Mouse (Mus musculus): ENCODE measurements around the gene Pcx. TPM values are rescaled to one million over a fixed set of nuclear protein-coding genes. Genes with fewer than 3 reads are reported as not detected.

Pcx gene
- polyA plus RNA-seq, 1 experiment from 2014 or later, result 9.7 TPM

DNA sequence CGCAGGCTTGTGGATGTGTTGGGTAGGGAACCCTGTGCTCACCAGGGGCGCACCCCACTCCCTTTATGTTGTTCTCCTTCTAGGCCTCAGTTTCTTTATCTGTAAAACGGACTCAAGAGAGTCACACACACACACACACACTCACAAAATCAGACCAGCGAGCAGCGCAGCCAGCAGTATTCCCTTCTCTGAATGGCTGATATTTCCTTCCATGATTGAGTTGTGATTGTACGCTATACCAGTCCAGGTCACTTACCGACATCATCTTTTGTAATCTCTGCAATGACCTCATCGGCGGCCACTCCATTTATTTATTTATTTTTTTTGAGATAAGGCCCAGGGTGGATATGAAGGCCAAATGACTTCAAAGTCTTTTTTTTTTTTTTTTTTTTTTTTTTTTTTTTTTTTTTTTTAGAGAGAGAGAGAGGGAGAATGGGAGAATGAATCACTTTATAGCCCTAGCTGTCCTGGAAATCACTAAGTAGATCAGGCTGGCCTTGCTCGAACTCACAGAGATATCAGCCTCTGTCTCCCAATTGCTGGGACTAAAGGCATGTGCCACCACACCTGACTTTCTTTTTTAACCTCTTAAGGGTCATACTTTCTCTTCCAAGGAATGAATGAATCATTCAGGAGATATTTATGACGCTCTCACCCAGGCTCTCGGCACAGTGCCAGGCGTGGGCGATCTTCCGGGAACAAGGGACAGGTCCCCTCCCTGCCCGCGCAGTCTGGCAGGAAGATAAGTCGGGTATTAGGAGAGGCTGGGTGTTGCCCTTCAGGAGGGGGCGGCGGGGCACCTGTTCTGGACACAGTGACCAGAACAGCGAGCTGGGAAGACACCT is 32.7 kb upstream of the Pcx start, which contains the start of gene Syt12:
TSS of gene Syt12 (minus strand) at position 103 of the 845 bp plus-strand sequence.
- Histone ChIP-seq H3K36me3 (ENCODE audit: control insufficient read depth, insufficient read depth, low read length) (no peaks in the 10 kb centered on the region), H3K27ac (ENCODE audit: low read depth) (no peak within 1 kb of the TSS), H3K27me3 (replicated peaks; ENCODE audit: control insufficient read depth, insufficient read depth, low read length) (peaks cover 42% of the 10 kb centered on the region), H3K4me2 (ENCODE audit: low read length) (peak within 1 kb of the TSS; percentile 99), H3K4me1 (replicated peaks; ENCODE audit: control insufficient read depth, insufficient read depth, low read length) (0 out of 2 replicates have a peak, but pooled peaks cover 4% of the 10 kb centered on the region), H3K4me3 (ENCODE audit: low read depth, low read length) (peak within 1 kb of the TSS; percentile 47), H3K9ac (ENCODE audit: low read length) (peak within 1 kb of the TSS; percentile 38), H3K9me3 (ENCODE audit: control insufficient read depth, low read length) (no peaks in the 10 kb centered on the region)
- WGBS, result 19% methylated on average over 21 of the region's 21 CpGs
- ATAC-seq (replicated peaks; ENCODE audit: low FRiP score, low TSS enrichment, low read depth) (peak; percentile 48), DNase-seq (ENCODE audit: low spot score) (peak; percentile 86)

DNA sequence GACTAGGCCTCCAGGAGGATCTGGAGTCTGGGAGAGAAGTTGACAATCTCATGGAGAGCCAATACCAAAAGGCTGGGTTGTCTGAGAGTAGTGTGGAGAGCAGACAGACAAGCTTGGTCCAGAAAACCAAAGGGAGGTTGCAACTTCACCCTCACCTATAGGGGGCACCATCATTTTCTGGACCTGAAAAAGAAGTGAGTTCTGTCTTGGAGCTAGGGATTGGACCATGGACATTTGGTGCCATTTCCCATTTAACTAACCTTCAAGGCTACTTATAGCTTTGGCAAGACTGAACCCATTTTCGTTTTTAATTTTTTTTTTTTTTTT is 32.1 kb upstream of the Pcx start:
- Histone ChIP-seq H3K9ac (ENCODE audit: low read length) (no peak overlapping the region), H3K4me3 (ENCODE audit: low read depth, low read length) (no peak overlapping the region), H3K27ac (ENCODE audit: low read depth) (no peak overlapping the region), H3K36me3 (ENCODE audit: control insufficient read depth, insufficient read depth, low read length) (no peaks in the 10 kb centered on the region), H3K9me3 (ENCODE audit: control insufficient read depth, low read length) (no peaks in the 10 kb centered on the region), H3K27me3 (replicated peaks; ENCODE audit: control insufficient read depth, insufficient read depth, low read length) (peaks cover 42% of the 10 kb centered on the region), H3K4me1 (replicated peaks; ENCODE audit: control insufficient read depth, insufficient read depth, low read length) (0 out of 2 replicates have a peak, but pooled peaks cover 4% of the 10 kb centered on the region), H3K4me2 (ENCODE audit: low read length) (no peak overlapping the region)
- 33% methylated on average over 1 of the region's 1 CpGs for WGBS
- ATAC-seq (replicated peaks; ENCODE audit: low FRiP score, low TSS enrichment, low read depth) (0 out of 2 replicates have a peak, but pooled peaks have one; percentile 18), DNase-seq (ENCODE audit: low spot score) (no peak)

DNA sequence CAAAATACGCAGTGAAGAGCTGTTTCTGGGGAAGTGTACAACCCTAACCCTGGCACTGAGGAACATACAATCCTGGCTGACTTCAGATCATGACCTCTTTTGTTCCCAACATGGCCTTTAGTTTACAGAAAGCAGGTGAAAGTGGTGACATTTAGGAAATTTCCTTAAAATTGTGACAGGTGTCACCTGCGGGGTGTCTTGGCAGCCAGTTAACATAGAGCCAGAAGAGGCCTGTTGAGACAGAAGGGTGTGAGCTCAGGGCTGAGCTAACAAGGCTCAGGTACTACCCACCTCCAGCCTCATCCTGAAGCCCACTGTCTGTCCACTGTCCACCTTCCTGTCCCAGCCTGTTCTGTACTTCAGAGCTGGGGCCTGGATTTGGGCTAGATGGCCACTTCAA is 30.2 kb upstream of the Pcx start:
- 87% methylated on average over 2 of the region's 2 CpGs for WGBS
- H3K9ac ChIP-seq (ENCODE audit: low read length), result no peak overlapping the region

DNA sequence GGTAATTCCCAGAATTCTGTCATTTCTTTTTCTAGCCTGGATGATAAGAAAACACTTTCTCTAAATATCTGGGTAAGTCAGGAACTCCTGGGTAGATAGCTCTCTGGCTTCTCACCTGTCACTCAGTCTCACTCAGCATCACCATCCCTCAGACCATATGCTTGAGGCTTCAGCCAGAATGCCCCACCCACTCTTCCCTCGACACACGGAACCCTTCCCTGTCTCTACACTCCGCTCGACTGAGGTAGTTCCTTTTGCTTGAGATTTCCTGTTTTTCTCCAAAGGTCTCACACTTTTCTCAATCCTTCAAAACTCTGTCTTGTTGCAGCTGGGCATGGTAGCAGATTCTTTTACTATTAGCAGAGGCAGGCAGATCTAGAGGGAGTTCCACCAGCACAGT is 28.9 kb upstream of the Pcx start:
- no peak for DNase-seq (ENCODE audit: low spot score)

More for the DNA sequence above, 30.2 kb upstream of the Pcx start:
- Histone ChIP-seq H3K4me3 (ENCODE audit: low read depth, low read length) (no peak overlapping the region), H3K4me1 (replicated peaks; ENCODE audit: control insufficient read depth, insufficient read depth, low read length) (peaks cover 4% of the 10 kb centered on the region; the same call in 1 of the 2 replicates), H3K27ac (ENCODE audit: low read depth) (no peak overlapping the region), H3K4me2 (ENCODE audit: low read length) (no peak overlapping the region), H3K27me3 (replicated peaks; ENCODE audit: control insufficient read depth, insufficient read depth, low read length) (peaks cover 35% of the 10 kb centered on the region), H3K9me3 (ENCODE audit: control insufficient read depth, low read length) (no peaks in the 10 kb centered on the region), H3K36me3 (ENCODE audit: control insufficient read depth, insufficient read depth, low read length) (no peaks in the 10 kb centered on the region)
- no peak for ATAC-seq (replicated peaks; ENCODE audit: low FRiP score, low TSS enrichment, low read depth)
- DNase-seq (ENCODE audit: low spot score), result no peak

DNA sequence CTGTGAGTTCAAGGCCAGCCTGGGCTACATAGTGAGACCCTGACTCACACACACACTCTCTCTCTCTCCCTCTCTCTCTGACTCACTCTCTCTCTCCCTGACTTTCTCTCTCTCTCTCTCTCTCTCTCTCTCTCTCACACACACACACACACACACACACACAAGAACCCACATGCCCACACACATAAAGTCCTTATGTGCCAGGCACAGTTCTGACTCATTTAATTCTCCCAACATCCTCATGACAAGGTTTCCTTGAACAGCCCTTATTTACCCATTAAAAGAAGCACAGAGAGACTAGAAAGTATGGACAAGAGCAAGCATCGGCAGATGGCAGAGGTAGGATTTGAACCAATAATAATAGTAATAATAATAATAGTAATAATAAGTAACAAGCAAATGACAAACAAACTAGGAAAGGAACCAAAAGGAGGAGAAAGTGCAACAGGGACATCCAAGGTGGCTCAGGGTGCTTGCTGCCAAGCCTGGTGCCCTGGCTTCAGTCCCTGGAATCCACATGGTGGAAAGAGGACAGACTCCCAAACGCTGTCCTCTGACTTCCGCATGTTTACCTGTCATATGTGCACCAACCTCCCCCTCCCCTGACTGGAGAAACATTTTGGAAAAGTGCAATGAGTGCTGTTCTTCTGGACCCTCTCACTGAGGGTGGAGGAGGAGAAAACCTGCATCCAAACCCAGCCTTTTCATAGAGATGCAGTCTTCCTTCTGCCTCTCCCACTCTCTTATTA is 28.0 kb upstream of the Pcx start:
- Histone ChIP-seq H3K4me3 (ENCODE audit: low read depth, low read length) (no peak overlapping the region), H3K36me3 (ENCODE audit: control insufficient read depth, insufficient read depth, low read length) (no peaks in the 10 kb centered on the region), H3K4me1 (replicated peaks; ENCODE audit: control insufficient read depth, insufficient read depth, low read length) (peaks cover 2% of the 10 kb centered on the region; the same call in 1 of the 2 replicates), H3K9ac (ENCODE audit: low read length) (no peak overlapping the region), H3K27me3 (replicated peaks; ENCODE audit: control insufficient read depth, insufficient read depth, low read length) (peaks cover 12% of the 10 kb centered on the region), H3K4me2 (ENCODE audit: low read length) (no peak overlapping the region), H3K27ac (ENCODE audit: low read depth) (no peak overlapping the region), H3K9me3 (ENCODE audit: control insufficient read depth, low read length) (no peaks in the 10 kb centered on the region)
- DNase-seq (ENCODE audit: low spot score) (no peak), ATAC-seq (replicated peaks; ENCODE audit: low FRiP score, low TSS enrichment, low read depth) (no peak)
- 83% methylated on average over 3 of the region's 3 CpGs for WGBS

More for the DNA sequence above, 28.9 kb upstream of the Pcx start:
- peaks cover 22% of the 10 kb centered on the region for H3K27me3 ChIP-seq (replicated peaks; ENCODE audit: control insufficient read depth, insufficient read depth, low read length)
- H3K4me3 ChIP-seq (ENCODE audit: low read depth, low read length), result no peak overlapping the region
- WGBS, result 41% methylated on average over 4 of the region's 4 CpGs
- H3K9ac ChIP-seq (ENCODE audit: low read length), result no peak overlapping the region
- peaks cover 4% of the 10 kb centered on the region; the same call in 1 of the 2 replicates for H3K4me1 ChIP-seq (replicated peaks; ENCODE audit: control insufficient read depth, insufficient read depth, low read length)
- H3K9me3 ChIP-seq (ENCODE audit: control insufficient read depth, low read length), result no peaks in the 10 kb centered on the region
- no peaks in the 10 kb centered on the region for H3K36me3 ChIP-seq (ENCODE audit: control insufficient read depth, insufficient read depth, low read length)
- H3K4me2 ChIP-seq (ENCODE audit: low read length), result no peak overlapping the region
- no peak for ATAC-seq (replicated peaks; ENCODE audit: low FRiP score, low TSS enrichment, low read depth)
- H3K27ac ChIP-seq (ENCODE audit: low read depth), result no peak overlapping the region

DNA sequence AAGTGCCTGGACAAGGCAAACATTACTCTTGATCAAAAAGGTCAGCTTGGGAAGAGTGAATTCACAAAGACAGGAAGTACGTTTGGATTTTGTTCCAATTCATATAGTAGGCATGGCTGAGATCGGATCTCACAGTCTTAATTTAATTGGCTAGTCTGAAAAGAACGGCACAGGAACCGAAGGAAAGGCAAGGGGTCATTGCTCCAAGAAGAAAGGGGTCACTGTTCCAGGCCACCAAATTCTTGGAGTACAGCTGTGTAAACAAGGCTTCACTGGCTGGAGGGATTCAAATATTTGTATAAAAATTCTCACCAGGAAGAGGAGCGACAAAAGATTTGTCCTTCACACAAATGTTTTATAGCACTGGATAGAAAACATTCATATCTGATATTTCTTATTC is 25.3 kb upstream of the Pcx start:
- ATAC-seq (replicated peaks; ENCODE audit: low FRiP score, low TSS enrichment, low read depth) (no peak), DNase-seq (ENCODE audit: low spot score) (no peak)
- no peak overlapping the region for H3K4me3 ChIP-seq (ENCODE audit: low read depth, low read length)
- H3K4me1 ChIP-seq (replicated peaks; ENCODE audit: control insufficient read depth, insufficient read depth, low read length), result no peaks in the 10 kb centered on the region; the same call in 1 of the 2 replicates
- H3K27ac ChIP-seq (ENCODE audit: low read depth), result no peak overlapping the region
- H3K36me3 ChIP-seq (ENCODE audit: control insufficient read depth, insufficient read depth, low read length), result no peaks in the 10 kb centered on the region
- H3K9me3 ChIP-seq (ENCODE audit: control insufficient read depth, low read length), result no peaks in the 10 kb centered on the region
- 23% methylated on average over 5 of the region's 5 CpGs for WGBS
- no peak overlapping the region for H3K4me2 ChIP-seq (ENCODE audit: low read length)
- H3K27me3 ChIP-seq (replicated peaks; ENCODE audit: control insufficient read depth, insufficient read depth, low read length), result no peaks in the 10 kb centered on the region
- H3K9ac ChIP-seq (ENCODE audit: low read length), result no peak overlapping the region

DNA sequence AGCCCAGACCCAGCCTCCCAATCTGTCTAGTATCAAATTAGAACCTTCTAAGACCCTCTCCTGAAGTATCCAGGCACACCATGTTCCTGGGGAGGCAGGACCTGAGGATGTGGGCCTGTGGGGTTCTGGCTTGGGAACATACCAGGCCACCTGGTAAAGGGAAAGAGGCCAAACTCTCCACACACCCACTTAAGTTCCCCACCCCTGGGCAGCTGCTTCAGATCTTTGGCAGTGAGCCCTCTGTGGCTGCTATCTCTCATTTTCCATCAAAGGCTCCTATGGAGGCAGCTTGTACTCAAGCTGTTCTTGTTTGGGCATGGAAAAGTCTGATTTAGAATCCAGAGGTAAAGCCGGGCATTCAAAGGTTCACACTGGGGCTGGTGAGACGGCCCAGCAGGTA is 22.4 kb upstream of the Pcx start:
- H3K27me3 ChIP-seq (replicated peaks; ENCODE audit: control insufficient read depth, insufficient read depth, low read length), result no peaks in the 10 kb centered on the region
- H3K9ac ChIP-seq (ENCODE audit: low read length), result no peak overlapping the region
- H3K4me1 ChIP-seq (replicated peaks; ENCODE audit: control insufficient read depth, insufficient read depth, low read length), result no peaks in the 10 kb centered on the region; the same call in 1 of the 2 replicates
- no peak overlapping the region for H3K27ac ChIP-seq (ENCODE audit: low read depth)
- H3K9me3 ChIP-seq (ENCODE audit: control insufficient read depth, low read length), result no peaks in the 10 kb centered on the region
- 81% methylated on average over 2 of the region's 2 CpGs for WGBS
- no peak overlapping the region for H3K4me2 ChIP-seq (ENCODE audit: low read length)
- H3K36me3 ChIP-seq (ENCODE audit: control insufficient read depth, insufficient read depth, low read length), result no peaks in the 10 kb centered on the region
- ATAC-seq (replicated peaks; ENCODE audit: low FRiP score, low TSS enrichment, low read depth) (no peak), DNase-seq (ENCODE audit: low spot score) (no peak)
- no peak overlapping the region for H3K4me3 ChIP-seq (ENCODE audit: low read depth, low read length)

DNA sequence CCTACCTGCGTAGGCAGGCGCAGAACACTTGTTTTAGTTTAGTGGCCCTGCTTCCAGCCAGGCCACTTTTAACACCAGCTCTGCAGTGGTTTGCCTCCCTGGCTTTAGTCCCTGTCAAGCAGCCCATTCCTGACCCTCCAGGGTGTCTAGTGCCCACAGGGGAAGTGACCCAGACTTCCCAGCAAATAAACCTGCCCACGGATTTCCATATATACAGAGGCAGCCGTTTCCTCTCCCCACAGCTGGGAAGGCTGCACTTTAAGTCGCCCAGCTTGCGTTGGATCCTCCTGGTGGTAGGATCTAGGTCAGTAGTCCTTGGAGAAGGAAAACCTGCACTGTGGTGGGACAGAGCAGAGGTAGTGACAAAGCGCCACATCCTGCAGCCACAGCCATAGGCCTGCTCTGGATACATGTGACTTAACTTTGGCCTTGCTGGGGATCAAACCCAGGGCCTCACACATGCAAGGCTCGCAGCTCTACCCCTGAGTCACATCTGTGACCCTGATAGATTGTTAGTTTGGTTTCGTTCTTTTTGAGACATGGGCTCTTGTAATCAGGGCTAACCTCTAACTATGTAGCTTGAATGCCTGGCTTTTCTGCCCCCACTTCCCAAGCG is 19.1 kb upstream of the Pcx start:
- no peak overlapping the region for H3K9ac ChIP-seq (ENCODE audit: low read length)
- DNase-seq (ENCODE audit: low spot score), result no peak

More for the DNA sequence above, 19.1 kb upstream of the Pcx start:
- Histone ChIP-seq H3K27me3 (replicated peaks; ENCODE audit: control insufficient read depth, insufficient read depth, low read length) (no peaks in the 10 kb centered on the region), H3K9me3 (ENCODE audit: control insufficient read depth, low read length) (no peaks in the 10 kb centered on the region), H3K36me3 (ENCODE audit: control insufficient read depth, insufficient read depth, low read length) (no peaks in the 10 kb centered on the region), H3K27ac (ENCODE audit: low read depth) (no peak overlapping the region), H3K4me2 (ENCODE audit: low read length) (no peak overlapping the region), H3K4me3 (ENCODE audit: low read depth, low read length) (no peak overlapping the region), H3K4me1 (replicated peaks; ENCODE audit: control insufficient read depth, insufficient read depth, low read length) (no peaks in the 10 kb centered on the region)
- no peak for ATAC-seq (replicated peaks; ENCODE audit: low FRiP score, low TSS enrichment, low read depth)
- 65% methylated on average over 10 of the region's 10 CpGs for WGBS
